Mouse (Mus musculus) embryonic fibroblast, embryonic 13.5 days (primary cell): Measurements from ENCODE around the gene Whrn.

Experiments used
- CTCF ChIP-seq: IDR thresholded peaks from 2 replicates; pipeline ENCODE4 v1.5.1; 2011; ENCODE audit warnings: mild to moderate bottlenecking, control low read depth, low read length, moderate library complexity, borderline replicate concordance; ENCODE audit not compliant: insufficient read depth
- POLR2A ChIP-seq: IDR thresholded peaks from 2 replicates; pipeline ENCODE4 v1.6.1; 2011; ENCODE audit warnings: low read depth, mild to moderate bottlenecking, control low read depth, low read length, moderate library complexity

DNA sequence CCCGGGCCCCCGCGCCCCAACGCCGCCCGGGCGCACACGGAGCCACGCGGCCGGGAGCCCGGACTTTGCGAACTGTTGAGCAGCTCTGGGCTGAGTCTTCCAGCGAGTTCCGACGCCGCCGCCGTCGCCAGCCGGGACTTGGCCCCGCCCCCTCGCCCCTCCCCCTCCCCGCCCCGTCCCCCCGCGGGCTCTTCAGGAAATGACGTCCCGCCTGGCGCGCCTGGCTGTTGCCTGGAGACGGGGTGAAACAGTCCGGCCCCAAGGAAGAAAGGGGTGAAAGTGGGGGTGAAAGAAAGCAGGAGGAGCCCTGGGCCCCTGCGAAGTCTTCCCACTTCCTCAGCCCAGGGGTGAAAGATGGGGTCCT lies at the start of gene Whrn:
- TF ChIP-seq POLR2A (peak; percentile 56), CTCF (no peak)
